Mouse (Mus musculus) bone marrow macrophage, adult 2 months (primary cell): ENCODE data around the gene Tead1. TPM values are rescaled to one million over a fixed set of nuclear protein-coding genes. Genes with fewer than 3 reads are reported as not detected.

Source experiments
- H3K27ac ChIP-seq: 2 replicates; pipeline ENCODE4 v1.5.1; 2012; ENCODE audit warnings: low read depth, low read length; ENCODE audit not compliant: insufficient read depth
- H3K4me1 ChIP-seq: 2 replicates; pipeline ENCODE4 v1.6.1; 2012; ENCODE audit warnings: low read length; ENCODE audit not compliant: control insufficient read depth, insufficient read depth
- H3K4me3 ChIP-seq: 2 replicates; pipeline ENCODE4 v1.5.1; 2012; ENCODE audit warnings: mild to moderate bottlenecking, low read length, moderate library complexity; ENCODE audit not compliant: insufficient read depth
- CTCF ChIP-seq: IDR thresholded peaks from 2 replicates; pipeline ENCODE4 v1.5.1; 2012; ENCODE audit warnings: low read depth, mild to moderate bottlenecking, low read length, moderate library complexity
- POLR2A ChIP-seq: IDR thresholded peaks from 2 replicates; pipeline ENCODE4 v1.6.1; 2012; ENCODE audit warnings: mild to moderate bottlenecking, low read depth, low read length, borderline replicate concordance
- polyA plus RNA-seq: library from polyadenylated mRNA; stranded (reverse); fragments of >200 nt; gene quantifications from 2 replicates; pipeline ENCODE4 v1.2.4, GENCODE M21; 2012; ENCODE audit not compliant: missing spikeins, insufficient read depth, insufficient read length

Tead1 gene
- polyA plus RNA-seq, 1 experiment: 0.67 TPM

DNA sequence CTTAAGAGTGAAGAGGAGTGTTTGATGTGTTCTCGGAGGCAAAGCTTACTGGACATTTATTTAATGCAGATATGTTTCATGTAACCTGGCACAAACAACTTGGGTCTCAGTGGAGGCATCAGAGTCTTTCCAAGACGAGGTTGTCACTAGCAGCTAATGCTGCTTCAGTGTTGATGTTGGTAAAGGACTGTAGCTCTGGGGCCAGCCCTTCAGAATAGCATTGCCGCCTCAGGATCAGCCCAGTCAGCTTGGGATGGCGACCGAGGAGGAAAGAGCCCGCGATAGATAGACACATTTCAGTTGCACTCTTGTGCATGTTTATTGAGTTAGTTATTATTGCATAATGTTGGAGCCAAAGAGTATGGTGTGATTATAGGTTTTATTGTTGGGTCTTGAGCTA is 108.2 kb downstream of the Tead1 start:
- Histone ChIP-seq H3K4me3 (no peak overlapping the region), H3K4me1 (no peaks in the 10 kb centered on the region), H3K27ac (no peak overlapping the region)
- no peak for TF ChIP-seq CTCF
- TF ChIP-seq POLR2A: no peak

DNA sequence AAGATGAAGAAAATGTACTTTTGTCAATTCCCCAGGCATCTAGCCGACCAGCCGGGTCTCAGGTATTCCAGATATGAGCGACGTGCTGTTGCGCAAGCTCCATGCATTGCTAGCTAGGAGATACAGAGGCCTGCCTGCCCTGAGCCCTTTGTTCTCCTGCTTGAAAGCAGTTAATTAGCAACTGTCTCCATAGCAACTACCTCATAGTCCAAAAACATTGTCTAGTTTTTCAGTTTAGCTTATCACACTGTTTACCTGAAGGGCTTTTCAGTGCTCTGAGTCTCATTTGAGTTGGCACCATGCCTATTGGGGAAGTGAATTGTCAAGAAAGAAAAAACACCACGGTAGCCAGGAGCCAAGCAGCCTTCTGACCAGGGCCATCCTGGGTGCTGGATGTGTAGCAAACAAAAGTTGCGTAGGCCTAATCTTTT is 109.2 kb downstream of the Tead1 start:
- Histone ChIP-seq H3K4me3 (no peak overlapping the region), H3K4me1 (no peaks in the 10 kb centered on the region), H3K27ac (no peak overlapping the region)
- TF ChIP-seq CTCF (no peak), POLR2A (no peak)

DNA sequence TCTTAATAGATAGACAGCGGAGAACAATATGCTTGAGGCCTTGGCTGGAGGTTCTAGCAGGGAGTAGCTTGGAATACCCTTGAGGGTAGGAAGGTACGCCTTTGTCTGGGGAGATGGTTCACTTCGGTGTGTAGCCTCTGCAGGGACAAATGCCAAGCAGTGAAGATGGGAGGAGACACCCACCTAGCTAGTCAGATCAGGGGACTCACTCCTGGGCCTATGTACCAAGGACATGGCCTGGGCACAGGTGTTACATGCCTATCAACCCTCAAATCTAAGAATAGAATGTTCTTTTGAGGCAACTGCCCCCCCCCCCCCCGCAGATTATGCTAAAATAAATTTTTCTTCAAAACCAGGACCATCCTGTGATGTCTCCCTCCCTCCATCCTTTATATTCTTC is 110.6 kb downstream of the Tead1 start:
- no peak for TF ChIP-seq CTCF
- no peak for TF ChIP-seq POLR2A
- no peak overlapping the region for H3K4me3 ChIP-seq
- no peak overlapping the region for H3K27ac ChIP-seq
- H3K4me1 ChIP-seq: no peaks in the 10 kb centered on the region

DNA sequence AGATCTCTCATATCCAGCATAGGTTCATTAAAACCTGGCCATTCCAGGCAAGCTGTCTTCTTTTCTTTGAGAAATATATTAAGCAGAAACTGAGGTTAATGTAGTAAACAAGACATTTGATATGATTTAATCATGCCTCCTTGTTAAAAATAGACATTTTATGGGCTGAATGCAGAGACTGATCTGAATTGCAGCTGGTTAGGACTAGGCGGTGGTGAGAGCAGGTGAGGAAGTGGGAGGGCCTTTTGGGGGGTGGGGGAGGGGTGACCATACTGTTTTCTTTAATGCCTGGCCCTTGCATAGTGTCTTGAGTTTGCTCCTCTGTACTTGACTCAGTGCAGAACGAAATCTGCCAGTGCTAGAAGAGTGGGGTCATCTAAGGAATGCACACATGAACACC is 111.2 kb downstream of the Tead1 start:
- no peak overlapping the region for H3K4me3 ChIP-seq
- no peak for TF ChIP-seq POLR2A
- TF ChIP-seq CTCF: no peak
- no peak overlapping the region for H3K27ac ChIP-seq
- H3K4me1 ChIP-seq: no peaks in the 10 kb centered on the region

DNA sequence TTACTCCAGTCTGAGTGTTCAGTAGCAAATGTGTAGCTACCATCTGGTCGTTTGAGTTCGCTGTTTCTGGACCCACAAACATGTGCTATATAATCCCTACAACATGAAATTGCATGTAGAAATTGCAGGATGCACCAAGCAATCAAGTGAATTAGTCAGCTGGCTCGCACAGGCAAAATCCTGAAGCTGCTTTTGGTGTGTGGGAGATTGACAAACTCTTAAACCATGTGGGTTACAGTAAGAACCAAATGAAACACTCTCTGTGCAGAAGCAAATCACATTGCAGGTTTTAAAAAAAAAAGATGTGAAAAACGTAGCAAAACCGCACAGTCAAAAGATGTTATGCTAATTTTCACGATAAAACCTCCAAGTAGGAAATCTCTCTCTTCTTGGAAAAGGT is 113.6 kb downstream of the Tead1 start:
- TF ChIP-seq POLR2A (no peak), CTCF (no peak)
- Histone ChIP-seq H3K4me3 (no peak overlapping the region), H3K27ac (no peak overlapping the region), H3K4me1 (no peaks in the 10 kb centered on the region)

DNA sequence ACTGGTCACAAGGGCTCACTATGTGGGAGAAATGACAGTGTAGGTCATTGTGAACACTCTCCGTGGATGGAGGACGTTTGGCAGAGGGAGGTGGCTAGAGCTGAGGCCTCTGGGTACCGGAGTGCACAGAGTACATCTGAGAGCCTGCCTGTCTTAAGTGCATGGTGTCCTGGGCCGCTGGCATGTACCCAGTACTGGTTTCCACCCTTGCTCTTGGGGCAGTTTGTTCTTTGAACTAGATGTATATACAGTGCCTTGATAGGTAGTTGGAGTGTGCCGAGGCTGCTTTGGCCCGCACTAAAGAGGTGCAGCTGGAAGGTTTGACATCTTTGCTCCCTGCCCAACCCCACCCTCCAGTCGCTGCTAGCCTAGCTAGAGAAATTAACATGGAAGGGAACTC is 114.8 kb downstream of the Tead1 start:
- Histone ChIP-seq H3K4me1 (no peaks in the 10 kb centered on the region), H3K27ac (no peak overlapping the region), H3K4me3 (no peak overlapping the region)
- TF ChIP-seq POLR2A: no peak
- TF ChIP-seq CTCF: no peak

DNA sequence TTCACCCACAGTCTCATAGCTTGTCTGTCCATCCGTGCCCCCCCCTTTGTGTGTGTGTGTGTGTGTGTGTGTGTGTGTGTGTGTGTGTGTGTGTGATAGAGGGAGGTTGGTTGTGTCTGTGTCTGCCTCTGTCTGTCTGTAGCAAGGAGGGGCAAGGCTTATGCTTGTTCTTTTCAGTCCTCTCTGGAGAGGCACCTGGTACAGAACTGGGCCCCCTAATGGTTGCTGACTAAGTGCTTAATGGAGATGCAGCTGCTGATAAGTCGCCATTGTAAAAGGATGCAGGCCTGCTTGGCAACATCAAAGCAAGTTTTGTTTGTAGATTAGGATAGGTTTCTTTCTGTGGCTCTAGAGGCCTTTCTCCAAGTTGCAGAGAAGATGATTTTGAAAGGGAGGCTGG is 115.4 kb downstream of the Tead1 start:
- no peak overlapping the region for H3K4me3 ChIP-seq
- no peaks in the 10 kb centered on the region for H3K4me1 ChIP-seq
- H3K27ac ChIP-seq: no peak overlapping the region
- TF ChIP-seq POLR2A: no peak

DNA sequence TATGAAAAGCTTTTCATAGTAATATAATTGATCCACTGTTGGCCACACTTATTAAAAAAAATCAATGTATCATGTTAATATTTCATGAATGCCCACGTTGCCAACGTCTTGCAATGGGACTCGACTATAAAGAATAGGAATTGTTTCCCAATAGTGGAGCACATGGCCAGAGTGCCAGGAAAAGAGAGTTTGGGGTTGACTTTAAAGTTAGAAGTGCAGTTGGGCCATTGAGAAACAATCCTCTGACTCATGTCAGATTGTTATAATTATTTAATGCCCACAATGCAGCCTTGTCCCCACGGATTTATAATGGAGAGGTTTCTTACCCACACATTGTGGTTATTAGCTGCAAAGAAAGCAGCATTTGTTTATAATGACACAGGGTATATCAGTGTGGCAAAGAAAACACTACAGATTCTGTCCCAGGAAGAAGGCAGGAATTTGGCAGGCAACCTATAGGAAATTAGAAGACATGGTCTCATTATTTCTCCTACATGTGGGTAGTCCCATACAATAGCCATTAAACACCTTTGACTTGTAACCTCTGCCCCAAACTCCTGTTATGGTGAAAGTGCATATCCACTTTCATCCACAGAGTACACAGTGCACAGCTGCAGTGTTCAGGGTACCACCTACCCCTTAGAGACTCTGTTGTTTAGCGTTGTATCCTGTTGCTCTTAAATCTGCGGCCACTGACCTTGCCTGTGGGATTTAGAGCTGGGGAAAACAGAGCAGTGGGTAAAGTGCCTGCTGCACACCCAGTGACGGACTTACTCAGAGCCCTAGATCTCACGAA is 118.6 kb downstream of the Tead1 start:
- H3K4me1 ChIP-seq: no peaks in the 10 kb centered on the region
- H3K4me3 ChIP-seq: no peak overlapping the region
- H3K27ac ChIP-seq: no peak overlapping the region
- TF ChIP-seq CTCF: no peak
- TF ChIP-seq POLR2A: no peak

DNA sequence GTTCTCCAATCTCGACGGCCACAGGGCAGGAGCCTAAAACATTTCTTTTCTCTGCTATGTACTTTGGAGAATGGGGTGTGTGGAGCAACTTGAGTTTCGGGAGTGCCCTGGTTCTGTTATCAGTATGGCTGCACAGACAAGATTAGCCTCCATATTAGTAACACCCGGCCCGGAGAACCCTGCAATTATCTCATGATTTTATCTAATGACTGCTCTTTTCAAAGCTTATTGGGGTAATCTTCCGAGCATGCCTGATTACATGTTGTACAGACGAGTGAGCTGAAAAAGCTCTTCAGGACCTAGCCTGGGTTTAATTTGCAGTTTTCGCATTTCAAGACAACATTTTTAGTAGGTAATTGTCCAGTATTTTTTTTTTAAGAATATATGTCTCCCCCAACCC is 122.6 kb downstream of the Tead1 start:
- Histone ChIP-seq H3K4me3 (no peak overlapping the region), H3K4me1 (no peaks in the 10 kb centered on the region), H3K27ac (no peak overlapping the region)
- TF ChIP-seq CTCF (no peak), POLR2A (no peak)

DNA sequence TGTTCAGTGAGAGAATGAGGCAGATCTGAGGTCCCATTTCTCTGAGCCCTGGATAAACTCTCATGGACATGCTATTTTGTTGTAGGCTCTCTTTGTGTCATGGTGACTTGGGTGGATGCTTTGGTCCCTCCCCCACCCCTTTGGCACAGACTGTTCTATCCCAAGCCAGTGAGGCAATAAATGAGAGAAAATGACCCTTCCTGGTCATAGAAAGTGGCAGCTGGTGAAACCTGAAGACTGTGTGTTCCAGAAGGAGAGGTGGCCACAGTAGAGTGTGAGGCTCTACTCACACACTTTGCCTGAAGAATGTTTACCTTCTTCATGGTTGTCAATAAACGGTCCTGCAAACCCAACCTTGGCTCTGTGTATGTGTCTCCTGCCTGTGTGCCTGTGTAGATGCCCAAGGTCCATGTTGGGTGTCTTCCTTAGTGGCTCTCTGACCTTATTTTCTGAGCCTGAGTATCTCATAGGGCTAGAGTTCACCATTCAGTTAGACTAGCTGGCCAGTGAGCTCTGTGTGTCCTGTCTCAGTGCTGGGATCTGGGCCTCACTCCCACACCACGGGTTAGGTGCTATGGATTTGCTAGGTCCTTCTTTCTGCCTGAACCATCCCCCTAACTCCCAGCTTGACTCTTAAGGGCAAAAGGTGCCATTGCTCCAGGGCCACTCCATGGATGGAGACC is 127.7 kb downstream of the Tead1 start:
- no peak for TF ChIP-seq CTCF
- no peak for TF ChIP-seq POLR2A
- Histone ChIP-seq H3K4me3 (no peak overlapping the region), H3K27ac (no peak overlapping the region), H3K4me1 (no peaks in the 10 kb centered on the region)

DNA sequence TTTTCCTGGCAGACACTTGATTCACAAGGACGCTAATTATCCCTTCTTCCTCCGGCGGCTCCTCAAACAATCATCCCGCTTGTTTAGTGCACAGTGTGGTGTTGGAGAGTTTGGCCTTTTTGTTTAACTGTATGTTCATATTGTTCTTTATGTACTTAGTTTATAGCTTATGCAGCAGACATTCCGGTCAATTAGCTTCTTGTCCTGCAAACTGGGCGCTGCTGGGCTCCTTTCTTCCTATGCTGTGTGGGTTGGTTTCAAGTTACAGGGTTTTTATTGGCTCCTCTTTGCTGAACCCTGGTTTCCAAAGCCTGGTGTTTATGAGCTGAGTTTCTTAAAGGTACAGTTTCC is 128.3 kb downstream of the Tead1 start:
- no peak overlapping the region for H3K4me3 ChIP-seq
- no peak for TF ChIP-seq POLR2A
- TF ChIP-seq CTCF: no peak
- no peak overlapping the region for H3K27ac ChIP-seq

More for the DNA sequence above, 128.3 kb downstream of the Tead1 start:
- no peaks in the 10 kb centered on the region for H3K4me1 ChIP-seq
